Mouse (Mus musculus) forebrain, embryonic 13.5 days (tissue): ENCODE results near the gene L3mbtl3. TPM values are rescaled to one million over a fixed set of nuclear protein-coding genes. Genes with fewer than 3 reads are reported as not detected.

Source experiments
- ATAC-seq: fragments of 200-750 bp; cut with Nextera tagmentation; 2 replicates; pipeline ENCODE4 v1.8.0; 2017
- H3K27ac ChIP-seq: fragments of 300-500 bp; sonication (generic); 2 replicates; pipeline ENCODE4 v1.5.1; 2015; ENCODE audit warnings: inconsistent platforms, mild to moderate bottlenecking, moderate library complexity
- H3K27me3 ChIP-seq: fragments of 300-500 bp; sonication (generic); 2 replicates; pipeline ENCODE4 v1.6.1; 2015; ENCODE audit warnings: mild to moderate bottlenecking, inconsistent platforms
- H3K36me3 ChIP-seq: fragments of 300-500 bp; sonication (generic); 2 replicates; pipeline ENCODE4 v1.6.1; 2015; ENCODE audit warnings: mild to moderate bottlenecking, inconsistent platforms; ENCODE audit not compliant: poor library complexity, severe bottlenecking
- H3K4me1 ChIP-seq: fragments of 300-500 bp; sonication (generic); 2 replicates; pipeline ENCODE4 v1.6.1; 2015; ENCODE audit warnings: inconsistent platforms
- H3K4me2 ChIP-seq: fragments of 300-500 bp; sonication (generic); 2 replicates; pipeline ENCODE4 v1.6.1; 2015; ENCODE audit warnings: inconsistent platforms, mild to moderate bottlenecking, moderate library complexity
- H3K4me3 ChIP-seq: fragments of 300-500 bp; sonication (generic); 2 replicates; pipeline ENCODE4 v1.5.1; 2015; ENCODE audit warnings: mild to moderate bottlenecking, inconsistent platforms
- H3K9ac ChIP-seq: fragments of 300-500 bp; sonication (generic); 2 replicates; pipeline ENCODE4 v1.6.1; 2015; ENCODE audit warnings: mild to moderate bottlenecking, inconsistent platforms
- H3K9me3 ChIP-seq: fragments of 300-500 bp; sonication (generic); replicated peaks from 2 replicates; pipeline ENCODE4 v1.6.1; 2016; ENCODE audit warnings: inconsistent platforms
- WGBS: fragments of 180-500 bp; shearing (Covaris S2); methylation state at CpG from one replicate; pipeline ENCODE4 v1.1.7; 2015; 5-methylcytosine and 5-hydroxymethylcytosine counted together
- microRNA-seq: library from miRNA; unstranded; fragments of <30 nt; microRNA quantifications from one replicate; pipeline ENCODE4, GENCODE M21; 2016
- polyA plus RNA-seq: library from polyadenylated mRNA; unstranded; fragments of >200 nt; fragmentation: Nextera tagmentation; extraction: Ambion mirVana; gene quantifications from 2 replicates; pipeline ENCODE4 v1.2.1, GENCODE M21; 2015

Gene L3mbtl3
- polyA plus RNA-seq, 1 experiment from 2014 or later = 19.8 TPM

GRCm38 (mm10) chr10:26228187-26228586 is 147.6 kb downstream of the L3mbtl3 start:
- H3K9me3 ChIP-seq = no peaks in the 10 kb centered on the region
- no peak overlapping the region for H3K4me2 ChIP-seq

GRCm38 (mm10) chr10:26226734-26227133 is 149.0 kb downstream of the L3mbtl3 start:
- H3K27me3 ChIP-seq = no peaks in the 10 kb centered on the region
- ATAC-seq = no peak
- no peak overlapping the region for H3K4me3 ChIP-seq
- no peak overlapping the region for H3K9ac ChIP-seq
- H3K4me2 ChIP-seq = no peak overlapping the region
- no peaks in the 10 kb centered on the region for H3K9me3 ChIP-seq
- H3K36me3 ChIP-seq = no peaks in the 10 kb centered on the region
- WGBS = 67% methylated on average over 2 of the region's 2 CpGs
- no peak overlapping the region for H3K27ac ChIP-seq
- H3K4me1 ChIP-seq = no peaks in the 10 kb centered on the region

More at GRCm38 (mm10) chr10:26228187-26228586, 147.6 kb downstream of the L3mbtl3 start:
- ATAC-seq = no peak
- Histone ChIP-seq H3K27ac (no peak overlapping the region), H3K4me1 (no peaks in the 10 kb centered on the region), H3K36me3 (no peaks in the 10 kb centered on the region), H3K4me3 (no peak overlapping the region), H3K27me3 (no peaks in the 10 kb centered on the region), H3K9ac (no peak overlapping the region)

GRCm38 (mm10) chr10:26226241-26226640 is 149.5 kb downstream of the L3mbtl3 start:
- H3K4me2 ChIP-seq = no peak overlapping the region
- no peaks in the 10 kb centered on the region for H3K27me3 ChIP-seq
- no peak overlapping the region for H3K9ac ChIP-seq
- no peaks in the 10 kb centered on the region for H3K9me3 ChIP-seq
- H3K27ac ChIP-seq = no peak overlapping the region
- no peak for ATAC-seq
- H3K36me3 ChIP-seq = no peaks in the 10 kb centered on the region
- H3K4me1 ChIP-seq = no peaks in the 10 kb centered on the region
- H3K4me3 ChIP-seq = no peak overlapping the region
- WGBS = 91% methylated on average over 5 of the region's 5 CpGs

Small RNAs within 50 kb of the gene (microRNA-seq; reads per million reads assigned to microRNA genes)
- gene Gm27754 = not detected

Other genes starting within 250 kb of the L3mbtl3 start
- 10.6 and 20.5 TPM in 2 replicates for gene Samd3, start 146.3 kb downstream of the L3mbtl3 start, polyA plus RNA-seq